Mouse (Mus musculus) olfactory bulb, adult 2 months (tissue): Measurements from ENCODE around the gene Agr2.

Source experiments
- CTCF ChIP-seq: fragments of 200-500 bp; IDR thresholded peaks from 2 replicates; pipeline ENCODE4 v1.5.1; 2012; ENCODE audit warnings: low read depth, mild to moderate bottlenecking, low read length, moderate library complexity; ENCODE audit not compliant: insufficient read depth
- POLR2A ChIP-seq: fragments of 200-500 bp; IDR thresholded peaks from 2 replicates; pipeline ENCODE4 v1.6.1; 2012; ENCODE audit warnings: mild to moderate bottlenecking, low read depth, low read length, moderate library complexity; ENCODE audit not compliant: insufficient read depth

- TF ChIP-seq CTCF, result no peak
- TF ChIP-seq POLR2A, result no peak
These were observed 876 bp downstream of the Agr2 start for GRCm38 (mm10) chr12:35993583-35993982.
